Mouse (Mus musculus) forebrain, embryonic 11.5 days (tissue): ENCODE measurements around the gene Erbb2. TPM values are rescaled to one million over a fixed set of nuclear protein-coding genes. Genes with fewer than 3 reads are reported as not detected.

Experiments used
- ATAC-seq: fragments of 200-750 bp; cut with Nextera tagmentation; replicated peaks from 2 replicates; pipeline ENCODE4 v1.8.0; 2017; ENCODE audit warnings: moderate TSS enrichment; ENCODE audit not compliant: low FRiP score
- DNase-seq: peaks from one replicate; pipeline ENCODE4 v3.0.0-alpha.2; 2017; ENCODE audit warnings: low spot score
- H3K27ac ChIP-seq: fragments of 300-500 bp; sonication (generic); 2 replicates; pipeline ENCODE4 v1.5.1; 2014; ENCODE audit warnings: low read depth, low read length
- H3K27me3 ChIP-seq: fragments of 300-500 bp; sonication (generic); 2 replicates; pipeline ENCODE4 v1.6.1; 2014; ENCODE audit warnings: mild to moderate bottlenecking, low read length, mixed read lengths; ENCODE audit not compliant: control insufficient read depth, insufficient read depth
- H3K36me3 ChIP-seq: fragments of 300-500 bp; sonication (generic); 2 replicates; pipeline ENCODE4 v1.6.1; 2014; ENCODE audit warnings: mild to moderate bottlenecking, low read length, moderate library complexity, mixed read lengths; ENCODE audit not compliant: control insufficient read depth, insufficient read depth
- H3K4me1 ChIP-seq: fragments of 300-500 bp; sonication (generic); replicated peaks from 2 replicates; pipeline ENCODE4 v1.6.1; 2014; ENCODE audit warnings: low read length, mixed read lengths; ENCODE audit not compliant: control insufficient read depth, insufficient read depth
- H3K4me2 ChIP-seq: fragments of 300-500 bp; sonication (generic); 2 replicates; pipeline ENCODE4 v1.6.1; 2014; ENCODE audit warnings: low read depth, mild to moderate bottlenecking, low read length, moderate library complexity, mixed read lengths; ENCODE audit not compliant: severe bottlenecking
- H3K4me3 ChIP-seq: fragments of 300-500 bp; sonication (generic); 2 replicates; pipeline ENCODE4 v1.5.1; 2014; ENCODE audit warnings: low read depth, low read length
- H3K9ac ChIP-seq: fragments of 300-500 bp; sonication (generic); 2 replicates; pipeline ENCODE4 v1.6.1; 2014; ENCODE audit warnings: low read length
- H3K9me3 ChIP-seq: fragments of 300-500 bp; sonication (generic); 2 replicates; pipeline ENCODE4 v1.6.1; 2016; ENCODE audit warnings: low read length, mixed read lengths; ENCODE audit not compliant: control insufficient read depth
- WGBS: fragments of 180-500 bp; shearing (Covaris S2); extraction: QIAGEN DNeasy Blood & Tissue Kit; methylation state at CpG from one replicate; pipeline ENCODE4 v1.1.7; 2014; 5-methylcytosine and 5-hydroxymethylcytosine counted together
- polyA plus RNA-seq: library from polyadenylated mRNA; unstranded; fragments of >200 nt; fragmentation: Nextera tagmentation; extraction: Ambion mirVana; gene quantifications from 2 replicates; pipeline ENCODE4 v1.2.1, GENCODE M21; 2014

Erbb2 gene
- polyA plus RNA-seq, 1 experiment from 2014 or later = 19.7 TPM

DNA sequence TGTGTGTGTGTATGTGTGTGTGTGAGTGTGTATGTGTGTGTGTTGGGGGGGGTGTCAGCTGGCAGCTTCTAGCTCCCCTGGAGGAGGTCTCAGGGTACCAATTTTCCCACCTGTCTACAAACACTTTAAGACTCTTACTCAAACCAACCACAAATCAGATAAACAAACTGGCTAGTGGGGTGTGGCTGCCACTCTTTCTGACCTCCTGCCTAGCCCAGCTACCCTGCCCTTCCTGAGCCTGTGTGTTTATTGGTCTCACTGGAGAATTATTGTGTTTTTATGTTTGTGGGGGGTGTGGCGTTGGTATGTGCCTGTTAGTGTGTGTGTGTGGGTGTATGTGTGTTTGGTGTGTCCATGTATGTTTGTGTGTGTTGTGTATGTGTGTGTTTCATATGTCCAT is 4.8 kb downstream of the Erbb2 start:
- no peaks in the 10 kb centered on the region for H3K9me3 ChIP-seq
- H3K36me3 ChIP-seq = no peaks in the 10 kb centered on the region
- H3K27ac ChIP-seq = no peak overlapping the region
- no peaks in the 10 kb centered on the region for H3K27me3 ChIP-seq
- WGBS = 85% methylated on average over 1 of the region's 1 CpGs
- H3K4me3 ChIP-seq = no peak overlapping the region
- no peak overlapping the region for H3K9ac ChIP-seq
- H3K4me2 ChIP-seq = no peak overlapping the region
- ATAC-seq = no peak
- H3K4me1 ChIP-seq = no peaks in the 10 kb centered on the region
- DNase-seq = no peak

DNA sequence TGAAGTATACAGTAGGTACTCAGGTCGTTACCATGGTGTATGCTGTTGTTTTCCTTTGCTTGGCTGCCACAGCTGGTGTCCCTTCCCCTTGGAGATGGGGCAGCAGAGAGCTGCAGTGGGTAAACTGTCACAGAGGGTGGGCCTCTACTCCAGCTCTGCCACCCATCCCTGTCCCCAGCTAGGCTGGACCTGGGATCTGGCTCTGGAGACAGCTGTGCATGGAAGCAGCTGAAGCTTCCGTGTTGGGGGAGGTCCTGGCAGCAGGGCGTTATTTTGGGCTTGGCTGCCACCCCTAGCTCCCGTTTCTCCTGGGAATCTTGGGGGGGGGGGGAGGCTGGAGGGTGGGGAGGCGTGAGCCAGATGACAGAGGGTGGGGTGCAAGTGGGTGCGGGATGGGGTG is 6.0 kb downstream of the Erbb2 start:
- ATAC-seq = no peak

DNA sequence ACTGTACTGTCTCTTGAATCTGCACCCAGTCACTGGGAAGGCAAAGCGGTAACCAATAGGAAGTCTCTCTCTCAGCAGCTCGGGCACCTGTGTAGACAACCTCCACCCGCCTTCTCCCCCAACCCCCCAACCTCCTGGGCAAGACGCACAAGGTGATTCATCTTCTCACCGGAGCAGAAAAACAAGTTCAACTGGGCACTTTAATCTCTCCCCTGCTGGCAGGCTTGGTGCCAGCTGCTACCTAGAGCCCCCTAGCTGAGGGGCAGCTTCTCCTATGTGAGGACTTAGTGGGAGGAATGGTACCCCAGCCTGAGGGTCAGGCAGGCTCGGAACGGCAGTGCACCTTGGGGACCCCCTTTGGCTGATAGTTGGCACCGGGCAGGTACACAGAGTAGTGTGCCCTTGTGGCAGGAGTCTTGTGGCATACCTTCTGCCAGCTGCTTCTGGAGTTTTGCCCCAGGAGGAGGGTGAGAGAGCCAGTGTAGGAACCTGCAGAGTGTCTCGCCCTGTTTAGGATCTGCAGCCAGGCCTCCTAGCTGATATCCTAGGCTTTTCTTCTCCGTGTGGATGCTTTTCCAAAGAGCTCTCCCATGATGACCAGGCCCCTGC is 6.8 kb downstream of the Erbb2 start:
- H3K4me1 ChIP-seq = no peaks in the 10 kb centered on the region
- H3K27me3 ChIP-seq = no peaks in the 10 kb centered on the region
- no peak overlapping the region for H3K4me3 ChIP-seq
- no peak overlapping the region for H3K27ac ChIP-seq
- ATAC-seq (no peak), DNase-seq (no peak)
- WGBS = 83% methylated on average over 10 of the region's 10 CpGs
- H3K4me2 ChIP-seq = no peak overlapping the region
- no peaks in the 10 kb centered on the region for H3K36me3 ChIP-seq
- no peak overlapping the region for H3K9ac ChIP-seq
- H3K9me3 ChIP-seq = no peaks in the 10 kb centered on the region

More for the DNA sequence above, 6.0 kb downstream of the Erbb2 start:
- H3K4me1 ChIP-seq = no peaks in the 10 kb centered on the region
- WGBS = 80% methylated on average over 6 of the region's 6 CpGs
- no peaks in the 10 kb centered on the region for H3K27me3 ChIP-seq
- no peak overlapping the region for H3K4me2 ChIP-seq
- H3K9ac ChIP-seq = no peak overlapping the region
- H3K36me3 ChIP-seq = no peaks in the 10 kb centered on the region
- H3K4me3 ChIP-seq = no peak overlapping the region
- H3K27ac ChIP-seq = no peak overlapping the region
- H3K9me3 ChIP-seq = no peaks in the 10 kb centered on the region
- no peak for DNase-seq

DNA sequence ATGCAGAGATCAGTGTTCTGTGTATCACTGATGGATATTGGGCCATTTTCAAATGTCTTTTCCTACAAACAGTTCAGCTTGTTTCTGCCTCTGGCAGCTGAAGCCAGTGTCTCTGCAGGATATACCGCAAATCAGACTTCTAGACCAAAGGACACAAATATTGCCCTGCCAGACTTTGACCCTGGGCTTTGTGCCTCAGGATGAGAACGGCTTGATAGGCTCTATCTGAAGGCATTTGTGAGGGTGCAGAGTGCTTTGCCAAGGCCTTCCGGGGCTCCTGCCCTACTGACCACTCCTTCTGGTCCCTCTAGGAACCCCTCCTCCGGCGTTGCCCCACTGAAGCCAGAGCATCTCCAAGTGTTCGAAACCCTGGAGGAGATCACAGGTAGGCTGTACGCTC is 14.3 kb downstream of the Erbb2 start:
- H3K27ac ChIP-seq = no peak overlapping the region
- H3K4me1 ChIP-seq = no peaks in the 10 kb centered on the region
- no peaks in the 10 kb centered on the region for H3K27me3 ChIP-seq
- no peaks in the 10 kb centered on the region for H3K9me3 ChIP-seq
- no peak overlapping the region for H3K9ac ChIP-seq
- no peak overlapping the region for H3K4me3 ChIP-seq
- no peaks in the 10 kb centered on the region; the same call in 1 of the 2 replicates for H3K36me3 ChIP-seq
- 89% methylated on average over 7 of the region's 7 CpGs for WGBS
- ATAC-seq (no peak), DNase-seq (no peak)
- H3K4me2 ChIP-seq = no peak overlapping the region

DNA sequence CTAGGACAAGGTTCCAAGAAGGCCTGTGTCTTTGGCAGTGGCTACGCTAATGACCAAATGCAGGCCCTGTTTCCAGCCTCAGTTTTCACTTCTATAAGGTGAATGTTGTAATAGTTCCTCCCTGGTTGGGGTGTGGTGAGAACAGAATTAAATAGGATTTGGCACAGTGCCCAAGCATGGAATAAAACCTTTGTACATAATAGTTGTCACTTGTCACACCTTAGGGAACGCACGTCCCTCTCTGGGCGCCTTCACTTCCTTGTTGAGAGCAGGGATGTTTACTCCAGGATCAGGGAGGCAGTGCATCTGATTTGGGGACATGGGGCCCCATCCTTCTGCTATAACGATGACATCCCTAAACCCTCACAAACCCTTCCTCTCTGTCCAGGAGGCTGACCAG is 16.2 kb downstream of the Erbb2 start:
- no peak for DNase-seq
- no peak overlapping the region for H3K4me2 ChIP-seq
- H3K4me3 ChIP-seq = no peak overlapping the region
- H3K9ac ChIP-seq = no peak overlapping the region
- no peaks in the 10 kb centered on the region for H3K27me3 ChIP-seq
- H3K4me1 ChIP-seq = no peaks in the 10 kb centered on the region
- no peaks in the 10 kb centered on the region; the same call in 1 of the 2 replicates for H3K36me3 ChIP-seq
- WGBS = 89% methylated on average over 5 of the region's 5 CpGs
- no peaks in the 10 kb centered on the region for H3K9me3 ChIP-seq
- H3K27ac ChIP-seq = no peak overlapping the region
- ATAC-seq = no peak

DNA sequence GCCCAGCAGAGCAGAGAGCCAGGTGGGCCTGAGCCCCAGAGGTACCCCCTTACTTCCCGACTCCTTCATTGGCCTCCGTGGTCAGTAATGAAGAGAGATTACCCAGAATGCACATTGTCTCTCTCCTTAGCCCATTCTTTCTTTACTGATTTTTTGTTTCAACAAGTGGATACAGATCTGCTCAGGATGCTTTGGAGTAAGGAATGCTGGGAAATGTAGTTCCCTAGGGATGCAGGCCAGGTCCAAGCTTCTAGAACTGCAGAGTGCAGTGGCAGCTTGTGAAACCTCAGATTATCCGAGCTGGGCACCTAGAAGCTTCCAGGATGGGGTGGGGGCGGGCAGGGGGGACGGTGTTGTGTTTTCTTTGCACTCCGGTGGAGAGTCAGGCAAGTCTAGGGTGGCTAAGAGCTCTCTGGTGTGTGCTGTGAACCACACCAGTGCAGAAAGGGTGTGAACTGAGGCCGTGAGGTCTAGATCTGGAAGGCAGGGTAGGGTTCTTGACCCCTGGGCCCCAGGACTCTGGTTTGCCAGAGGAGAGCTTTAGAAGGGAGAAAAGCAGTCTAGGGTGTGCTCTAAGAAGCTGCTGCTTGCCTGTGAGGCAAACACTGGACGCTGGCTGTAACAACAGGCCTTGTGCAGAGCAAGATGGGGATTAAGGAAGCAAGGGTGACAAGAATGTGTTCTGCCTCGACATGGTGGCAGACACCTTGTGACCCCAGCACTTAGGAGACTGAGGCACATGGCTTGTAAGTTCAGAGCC is 19.7 kb downstream of the Erbb2 start:
- no peaks in the 10 kb centered on the region; the same call in 1 of the 2 replicates for H3K36me3 ChIP-seq

DNA sequence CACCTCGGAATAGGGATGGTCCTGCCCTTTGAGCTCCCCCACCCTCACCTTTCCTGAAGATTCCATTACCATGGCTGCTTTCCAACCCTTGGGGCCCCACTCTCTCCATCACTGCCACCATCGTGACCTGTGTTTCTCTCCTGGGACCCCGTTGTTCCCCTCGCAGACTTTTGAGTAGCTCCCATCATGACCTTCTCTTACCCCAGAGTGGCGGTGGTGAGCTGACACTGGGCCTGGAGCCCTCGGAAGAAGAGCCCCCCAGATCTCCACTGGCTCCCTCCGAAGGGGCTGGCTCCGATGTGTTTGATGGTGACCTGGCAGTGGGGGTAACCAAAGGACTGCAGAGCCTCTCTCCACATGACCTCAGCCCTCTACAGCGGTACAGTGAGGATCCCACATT is 23.5 kb downstream of the Erbb2 start:
- ATAC-seq (no peak), DNase-seq (no peak)
- Histone ChIP-seq H3K27me3 (no peaks in the 10 kb centered on the region), H3K4me1 (no peaks in the 10 kb centered on the region), H3K27ac (no peak overlapping the region), H3K4me2 (no peak overlapping the region), H3K9me3 (no peaks in the 10 kb centered on the region), H3K36me3 (no peaks in the 10 kb centered on the region; the same call in 1 of the 2 replicates), H3K9ac (no peak overlapping the region), H3K4me3 (no peak overlapping the region)
- 95% methylated on average over 9 of the region's 9 CpGs for WGBS

More for the DNA sequence above, 19.7 kb downstream of the Erbb2 start:
- WGBS = 79% methylated on average over 9 of the region's 9 CpGs
- no peak overlapping the region for H3K27ac ChIP-seq
- no peaks in the 10 kb centered on the region for H3K27me3 ChIP-seq
- no peak for ATAC-seq
- no peak overlapping the region for H3K4me3 ChIP-seq
- H3K4me1 ChIP-seq = no peaks in the 10 kb centered on the region
- H3K9ac ChIP-seq = no peak overlapping the region
- no peak overlapping the region for H3K4me2 ChIP-seq
- no peaks in the 10 kb centered on the region for H3K9me3 ChIP-seq
- DNase-seq = no peak

DNA sequence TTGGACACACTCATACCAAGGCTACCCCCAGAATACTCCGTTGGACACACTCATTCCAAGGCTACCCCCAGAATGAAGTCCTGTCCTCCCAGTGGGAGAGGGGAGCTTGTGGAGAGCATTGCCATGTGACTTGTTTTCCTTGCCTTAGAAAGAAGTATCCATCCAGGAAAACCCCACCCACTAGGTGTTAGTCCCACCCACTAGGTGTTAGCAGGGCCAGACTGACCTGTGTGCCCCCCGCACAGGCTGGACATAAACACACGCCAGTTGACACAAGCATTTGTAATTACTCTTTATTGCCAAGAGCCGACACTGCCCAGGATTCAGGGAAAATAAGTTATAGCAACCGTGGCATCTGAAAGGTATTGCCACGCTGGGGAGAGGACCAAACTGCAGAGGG is 25.2 kb downstream of the Erbb2 start:
- no peak overlapping the region for H3K4me2 ChIP-seq
- H3K4me3 ChIP-seq = no peak overlapping the region
- no peaks in the 10 kb centered on the region for H3K9me3 ChIP-seq
- H3K9ac ChIP-seq = no peak overlapping the region
- no peaks in the 10 kb centered on the region for H3K27me3 ChIP-seq
- ATAC-seq (no peak), DNase-seq (no peak)
- H3K4me1 ChIP-seq = no peaks in the 10 kb centered on the region
- WGBS = 85% methylated on average over 6 of the region's 6 CpGs
- H3K27ac ChIP-seq = no peak overlapping the region
- no peaks in the 10 kb centered on the region; the same call in 1 of the 2 replicates for H3K36me3 ChIP-seq
